Mouse (Mus musculus): Measurements from ENCODE around the gene Chek2. TPM values are rescaled to one million over a fixed set of nuclear protein-coding genes. Genes with fewer than 3 reads are reported as not detected.

Gene Chek2
- total and polyA plus RNA-seq, 3 experiments = 25.0 to 41.6 (median 27.6) TPM

GRCm38 (mm10) chr5:110794363-110794762, 45.4 kb upstream of the Chek2 start:
- Histone ChIP-seq H3K9ac (ENCODE audit: insufficient read depth, low read depth) (no peak overlapping the region), H3K4me3 (replicated peaks in 1 of 3; ENCODE audit: low read depth in 2 of 3, low read length in 2 of 3, poor library complexity in 1 of 3) (no peak overlapping the region), H3K4me1 (ENCODE audit: control insufficient read depth in 1 of 2, insufficient read depth in 2 of 2) (peaks cover 5% of the 10 kb centered on the region in 2 experiments; a peak in 2 of 4 replicates), H3K4me2 (ENCODE audit: insufficient read depth, low read depth, poor library complexity, severe bottlenecking) (no peak overlapping the region), H3K9me3 (replicated peaks; ENCODE audit: low read length) (no peaks in the 10 kb centered on the region), H3K27ac (ENCODE audit: insufficient read depth, low read depth) (no peak overlapping the region), H3K27me3 (replicated peaks) (no peaks in the 10 kb centered on the region), H3K79me2 (replicated peaks; ENCODE audit: control insufficient read depth, extremely low read depth, insufficient read depth, poor library complexity, severe bottlenecking) (no peaks in the 10 kb centered on the region), H3K36me3 (replicated peaks in 1 of 2; ENCODE audit: control insufficient read depth in 1 of 2, insufficient read depth in 1 of 2, low read length in 1 of 2) (peaks cover 86 to 98% of the 10 kb centered on the region in 2 experiments)
- dilution Hi-C loops (cut with MboI; ENCODE audit: extremely low pct_ligation_motif_present, extremely low pct_unique_long_range_greater_than_20kb, low sequenced_read_pairs) (no loop called here), in situ Hi-C loops (cut with MboI; ENCODE audit: low pct_ligation_motif_present, low pct_unique_long_range_greater_than_20kb, low sequenced_read_pairs) (no loop called here)
- TF ChIP-seq ZMIZ1 (IDR thresholded peaks at IDR 0.05; ENCODE audit: low read depth, low read length) = no peak
- TF ChIP-seq E2F4 (IDR thresholded peaks at IDR 0.05; ENCODE audit: insufficient replicate concordance, low read depth, low read length) = no peak
- TF ChIP-seq CTCF (conservative IDR thresholded peaks at IDR 0.05 in 1 of 2, IDR thresholded peaks at IDR 0.05 in 1 of 2; ENCODE audit: low read depth in 2 of 2, low read length in 2 of 2) = no peak
- TF ChIP-seq TBP (conservative IDR thresholded peaks at IDR 0.05; ENCODE audit: low read depth, low read length) = no peak
- TF ChIP-seq RAD21 (IDR thresholded peaks at IDR 0.05; ENCODE audit: low read depth, low read length) = no peak
- TF ChIP-seq PAX5 (IDR thresholded peaks at IDR 0.05; ENCODE audit: low read length) = no peak
- TF ChIP-seq JUN (IDR thresholded peaks at IDR 0.05; ENCODE audit: insufficient read depth, low read depth, low read length) = no peak
- TF ChIP-seq MAX (IDR thresholded peaks at IDR 0.05; ENCODE audit: low read length) = no peak
- TF ChIP-seq ZKSCAN1 (IDR thresholded peaks at IDR 0.05; ENCODE audit: borderline replicate concordance, low read depth, low read length) = no peak
- no peak for DNase-seq (ENCODE audit: extremely low read depth)

- dilution Hi-C loops (cut with MboI; ENCODE audit: extremely low pct_ligation_motif_present, extremely low pct_unique_long_range_greater_than_20kb, low sequenced_read_pairs) (no loop called here), in situ Hi-C loops (cut with MboI; ENCODE audit: low pct_ligation_motif_present, low pct_unique_long_range_greater_than_20kb, low sequenced_read_pairs) (no loop called here)
- H3K4me2 ChIP-seq (ENCODE audit: insufficient read depth, low read depth, poor library complexity, severe bottlenecking) = no peak overlapping the region
- peaks cover 5 to 18% of the 10 kb centered on the region in 2 experiments; a peak in 3 of 4 replicates for H3K4me1 ChIP-seq (ENCODE audit: control insufficient read depth in 1 of 2, insufficient read depth in 2 of 2)
- H3K79me2 ChIP-seq (replicated peaks; ENCODE audit: control insufficient read depth, extremely low read depth, insufficient read depth, poor library complexity, severe bottlenecking) = no peaks in the 10 kb centered on the region
- no peak overlapping the region for H3K9ac ChIP-seq (ENCODE audit: insufficient read depth, low read depth)
- peak; percentile 30; the same call in 1 of the 2 replicates for TF ChIP-seq BHLHE40 (IDR thresholded peaks at IDR 0.05; ENCODE audit: low read depth, low read length)
- TF ChIP-seq ZKSCAN1 (IDR thresholded peaks at IDR 0.05; ENCODE audit: borderline replicate concordance, low read depth, low read length) = no peak
- DNase-seq (ENCODE audit: extremely low read depth) = no peak
- no peaks in the 10 kb centered on the region for H3K27me3 ChIP-seq (replicated peaks)
- H3K36me3 ChIP-seq (replicated peaks in 1 of 2; ENCODE audit: control insufficient read depth in 1 of 2, insufficient read depth in 1 of 2, low read length in 1 of 2) = peaks cover 76 to 98% of the 10 kb centered on the region in 2 experiments
- no peak overlapping the region for H3K27ac ChIP-seq (ENCODE audit: insufficient read depth, low read depth)
- H3K4me3 ChIP-seq (replicated peaks in 1 of 3; ENCODE audit: low read depth in 2 of 3, low read length in 2 of 3, poor library complexity in 1 of 3) = no peak overlapping the region
- no peaks in the 10 kb centered on the region for H3K9me3 ChIP-seq (replicated peaks; ENCODE audit: low read length)
Observed at GRCm38 (mm10) chr5:110797696-110798095, 42.1 kb upstream of the Chek2 start.

- H3K9ac ChIP-seq (ENCODE audit: insufficient read depth, low read depth) = no peak overlapping the region
- H3K27ac ChIP-seq (ENCODE audit: insufficient read depth, low read depth) = no peak overlapping the region
- peaks cover 43 to 84% of the 10 kb centered on the region in 2 experiments for H3K36me3 ChIP-seq (replicated peaks in 1 of 2; ENCODE audit: control insufficient read depth in 1 of 2, insufficient read depth in 1 of 2, low read length in 1 of 2)
Observed at GRCm38 (mm10) chr5:110801036-110801624, 38.6 kb upstream of the Chek2 start.

More at GRCm38 (mm10) chr5:110801036-110801624, 38.6 kb upstream of the Chek2 start:
- Histone ChIP-seq H3K27me3 (replicated peaks) (no peaks in the 10 kb centered on the region), H3K4me1 (ENCODE audit: control insufficient read depth in 1 of 2, insufficient read depth in 2 of 2) (peaks cover 5 to 26% of the 10 kb centered on the region in 2 experiments; a peak in 3 of 4 replicates), H3K9me3 (replicated peaks; ENCODE audit: low read length) (no peaks in the 10 kb centered on the region), H3K4me3 (replicated peaks in 1 of 3; ENCODE audit: low read depth in 2 of 3, low read length in 2 of 3, poor library complexity in 1 of 3) (no peak overlapping the region), H3K4me2 (ENCODE audit: insufficient read depth, low read depth, poor library complexity, severe bottlenecking) (no peak overlapping the region), H3K79me2 (replicated peaks; ENCODE audit: control insufficient read depth, extremely low read depth, insufficient read depth, poor library complexity, severe bottlenecking) (no peaks in the 10 kb centered on the region)
- DNase-seq (ENCODE audit: extremely low read depth) = no peak
- dilution Hi-C loops (cut with MboI; ENCODE audit: extremely low pct_ligation_motif_present, extremely low pct_unique_long_range_greater_than_20kb, low sequenced_read_pairs) (no loop called here), in situ Hi-C loops (cut with MboI; ENCODE audit: low pct_ligation_motif_present, low pct_unique_long_range_greater_than_20kb, low sequenced_read_pairs) (no loop called here)
- TF ChIP-seq USF2 (conservative IDR thresholded peaks at IDR 0.05; ENCODE audit: low read depth, low read length) (no peak), MAX (IDR thresholded peaks at IDR 0.05; ENCODE audit: low read length) (no peak), USF1 (IDR thresholded peaks at IDR 0.05; ENCODE audit: low read depth, low read length) (no peak), EP300 (IDR thresholded peaks at IDR 0.05; ENCODE audit: low read length) (no peak), NRF1 (IDR thresholded peaks at IDR 0.05; ENCODE audit: low read depth, low read length) (no peak), BHLHE40 (IDR thresholded peaks at IDR 0.05; ENCODE audit: low read depth, low read length) (no peak), TCF12 (IDR thresholded peaks at IDR 0.05; ENCODE audit: low read depth, low read length) (no peak), PAX5 (IDR thresholded peaks at IDR 0.05; ENCODE audit: low read length) (no peak), IRF4 (IDR thresholded peaks at IDR 0.05; ENCODE audit: low read depth, low read length) (no peak), ETS1 (conservative IDR thresholded peaks at IDR 0.05; ENCODE audit: low read depth, low read length) (no peak), CHD2 (IDR thresholded peaks at IDR 0.05; ENCODE audit: low read length) (no peak), SMC3 (IDR thresholded peaks at IDR 0.05; ENCODE audit: low read depth, low read length) (no peak), ELF1 (IDR thresholded peaks at IDR 0.05; ENCODE audit: low read depth, low read length) (no peak), CTCF (conservative IDR thresholded peaks at IDR 0.05 in 1 of 2, IDR thresholded peaks at IDR 0.05 in 1 of 2; ENCODE audit: low read depth in 2 of 2, low read length in 2 of 2) (no peak)

All from CH12.LX (cell line).